34 mouse cellular contexts compared by ENCODE assay signal in genomic region chr11:78353081-78353480, GRCm38 (mm10). TPM values are rescaled to one million over a fixed set of nuclear protein-coding genes. Genes with fewer than 3 reads are reported as not detected.
A peak's percentile ranks its signal among the peaks of the same experiment; 100 is the strongest.
DNase-seq lines count a peak whose midpoint lies in the region; ATAC-seq and TF ChIP-seq lines count a peak whose summit lies in the region.
"Had no signal": no experiment of that assay in that cellular context is flagged by ENCODE, and none has a peak within 500 bp of the region (broad histone marks: within the 10 kb centered on the region; RNA-seq: fewer than 3 reads in every experiment).

No protein-coding gene starts in this region.

- 59% methylated on average over 1 of the region's 1 CpGs for WGBS in lung, postnatal 0 days
- 89% methylated on average over 1 of the region's 1 CpGs for WGBS in hindbrain, embryonic 13.5 days

- H3K9ac ChIP-seq in lung, postnatal 0 days (replicated peaks; ENCODE audit: low read depth): no peak overlapping the region
- H3K9ac ChIP-seq in CH12.LX (ENCODE audit: insufficient read depth, low read depth): no peak overlapping the region
- no peak overlapping the region for H3K9ac ChIP-seq in hindbrain, embryonic 13.5 days
- H3K9ac ChIP-seq: embryonic facial prominence, embryonic 15.5 days; limb, embryonic 13.5 days; liver, embryonic 12.5 days; stomach, embryonic 15.5 days had no signal

- in situ Hi-C loops in CH12.LX (cut with MboI; ENCODE audit: low pct_ligation_motif_present, low pct_unique_long_range_greater_than_20kb, low sequenced_read_pairs): no loop called here

- no peaks in the 10 kb centered on the region for H3K79me2 ChIP-seq in CH12.LX (replicated peaks; ENCODE audit: control insufficient read depth, extremely low read depth, insufficient read depth, poor library complexity, severe bottlenecking)

- no peak for ATAC-seq in lung, postnatal 0 days
- ATAC-seq in granulocyte monocyte progenitor cell, adult 5-6 weeks (replicated peaks; ENCODE audit: poor library complexity, severe bottlenecking): peak; percentile 66
- peak; percentile 84 for ATAC-seq in neutrophil, adult 5-6 weeks (ENCODE audit: extremely low read depth, insufficient number of reproducible peaks, low FRiP score, poor library complexity, severe bottlenecking)
- no peak for ATAC-seq in hindbrain, embryonic 13.5 days (ENCODE audit: low FRiP score)
- ATAC-seq: activated CD4-positive, CD25-positive, alpha-beta regulatory T cell, adult 4 months; forebrain, embryonic 14.5 days; liver, embryonic 12.5 days; midbrain, embryonic 16.5 days had no signal

- peak; percentile 47 for DNase-seq in lung, postnatal 36 days
- DNase-seq in lung, postnatal 0 days (ENCODE audit: low spot score): no peak
- DNase-seq in CH12.LX (ENCODE audit: extremely low read depth): peak; percentile 81
- no peak for DNase-seq in frontal cortex, postnatal 10 days (ENCODE audit: low spot score in 2 of 2)
- no peak for DNase-seq in layer of hippocampus, adult 8-10 months (ENCODE audit: low spot score in 2 of 2)
- DNase-seq: adrenal gland, postnatal 10 days; cerebellum, adult 11 months; cerebellum, postnatal 25 days; kidney, adult 11 months; kidney, postnatal 4 days; layer of hippocampus, adult 9-11 months; lung, adult 2 months; thymus, postnatal 36 days had no signal

- H3K4me3 ChIP-seq in lung, postnatal 0 days (ENCODE audit: low read depth, low read length): no peak overlapping the region
- no peak overlapping the region for H3K4me3 ChIP-seq in CH12.LX (replicated peaks in 1 of 3; ENCODE audit: low read depth in 2 of 3, low read length in 2 of 3, poor library complexity in 1 of 3)
- no peak overlapping the region for H3K4me3 ChIP-seq in hindbrain, embryonic 13.5 days
- H3K4me3 ChIP-seq: embryonic facial prominence, embryonic 15.5 days; hindbrain, embryonic 10.5 days; limb, embryonic 13.5 days; liver, embryonic 12.5 days; midbrain, embryonic 10.5 days; stomach, embryonic 15.5 days had no signal

- no peaks in the 10 kb centered on the region for H3K36me3 ChIP-seq in lung, postnatal 0 days (ENCODE audit: insufficient read depth, low read length)
- peaks cover 6 to 22% of the 10 kb centered on the region in 2 experiments for H3K36me3 ChIP-seq in CH12.LX (replicated peaks in 1 of 2; ENCODE audit: control insufficient read depth in 1 of 2, insufficient read depth in 1 of 2, low read length in 1 of 2)
- peaks cover 15% of the 10 kb centered on the region for H3K36me3 ChIP-seq in hindbrain, embryonic 13.5 days
- H3K36me3 ChIP-seq: stomach, embryonic 15.5 days had no signal

- TF ChIP-seq EP300 in lung, postnatal 0 days (IDR thresholded peaks at IDR 0.05): no peak
- TF ChIP-seq EP300 in CH12.LX (IDR thresholded peaks at IDR 0.05; ENCODE audit: low read length): no peak

- no peaks in the 10 kb centered on the region for H3K27me3 ChIP-seq in lung, postnatal 0 days (replicated peaks; ENCODE audit: insufficient read depth, low read length)
- no peaks in the 10 kb centered on the region for H3K27me3 ChIP-seq in CH12.LX (replicated peaks)
- H3K27me3 ChIP-seq in hindbrain, embryonic 13.5 days: no peaks in the 10 kb centered on the region
- H3K27me3 ChIP-seq: embryonic facial prominence, embryonic 15.5 days; limb, embryonic 13.5 days; liver, embryonic 12.5 days; stomach, embryonic 15.5 days had no signal

- H3K4me1 ChIP-seq in lung, postnatal 0 days (ENCODE audit: insufficient read depth, low read depth, low read length): peaks cover 3% of the 10 kb centered on the region
- H3K4me1 ChIP-seq in CH12.LX (ENCODE audit: control insufficient read depth in 1 of 2, insufficient read depth in 2 of 2): peaks cover 21 to 52% of the 10 kb centered on the region in 2 experiments
- H3K4me1 ChIP-seq in hindbrain, embryonic 13.5 days (replicated peaks): no peaks in the 10 kb centered on the region

- dilution Hi-C loops in CH12.LX (cut with MboI; ENCODE audit: extremely low pct_ligation_motif_present, extremely low pct_unique_long_range_greater_than_20kb, low sequenced_read_pairs): no loop called here

- no peaks in the 10 kb centered on the region for H3K9me3 ChIP-seq in lung, postnatal 0 days (ENCODE audit: low read length)
- H3K9me3 ChIP-seq in CH12.LX (replicated peaks; ENCODE audit: low read length): no peaks in the 10 kb centered on the region
- no peaks in the 10 kb centered on the region for H3K9me3 ChIP-seq in hindbrain, embryonic 13.5 days
- H3K9me3 ChIP-seq: embryonic facial prominence, embryonic 15.5 days; hindbrain, embryonic 10.5 days; limb, embryonic 13.5 days; liver, embryonic 12.5 days; midbrain, embryonic 10.5 days; stomach, embryonic 15.5 days had no signal

- H3K27ac ChIP-seq in lung, postnatal 0 days (ENCODE audit: low read length): no peak overlapping the region
- H3K27ac ChIP-seq in CH12.LX (ENCODE audit: insufficient read depth, low read depth): no peak overlapping the region
- H3K27ac ChIP-seq in hindbrain, embryonic 13.5 days: no peak overlapping the region
- H3K27ac ChIP-seq: embryonic facial prominence, embryonic 15.5 days; hindbrain, embryonic 10.5 days; limb, embryonic 13.5 days; liver, embryonic 12.5 days; midbrain, embryonic 10.5 days; stomach, embryonic 15.5 days had no signal

- no peak for TF ChIP-seq CTCF in lung, postnatal 0 days (IDR thresholded peaks at IDR 0.05)
- no peak for TF ChIP-seq CTCF in CH12.LX (conservative IDR thresholded peaks at IDR 0.05 in 1 of 2, IDR thresholded peaks at IDR 0.05 in 1 of 2; ENCODE audit: low read depth in 2 of 2, low read length in 2 of 2)

- no peak overlapping the region for H3K4me2 ChIP-seq in lung, postnatal 0 days (replicated peaks; ENCODE audit: low read depth, low read length)
- no peak overlapping the region; the same call in 1 of the 2 replicates for H3K4me2 ChIP-seq in CH12.LX (ENCODE audit: insufficient read depth, low read depth, poor library complexity, severe bottlenecking)
- no peak overlapping the region for H3K4me2 ChIP-seq in hindbrain, embryonic 13.5 days
- H3K4me2 ChIP-seq: embryonic facial prominence, embryonic 15.5 days; heart, embryonic 11.5 days; limb, embryonic 13.5 days; liver, embryonic 12.5 days; stomach, embryonic 15.5 days had no signal

- peak; percentile 68 for TF ChIP-seq POLR2A in CH12.LX (IDR thresholded peaks at IDR 0.05; ENCODE audit: low read depth, low read length)

- no peak for TF ChIP-seq RAD21 in CH12.LX (IDR thresholded peaks at IDR 0.05; ENCODE audit: low read depth, low read length)

RNA-seq across cellular contexts. Expression of gene Unc119, which starts 9.8 kb away (rescaled TPM):
- 35.6 and 37.5 TPM in 2 replicates for polyA plus RNA-seq in lung, postnatal 0 days (2015; fragmentation: Nextera tagmentation; extraction: Ambion mirVana)
- total RNA-seq in CH12.LX (2012; rRNA removed) (80.5 and 81.6 TPM in 2 replicates), CH12.LX (2014; rRNA removed) (197 and 227 TPM in 2 replicates)
- 146 and 173 TPM in 2 replicates for polyA plus RNA-seq in CH12.LX (2012; ENCODE audit: insufficient read length, low read depth)
- total RNA-seq in granulocyte monocyte progenitor cell, adult 5-6 weeks (2014; fragmentation: Nextera tagmentation): 24.0 and 41.0 TPM in 2 replicates
- total RNA-seq in granulocyte monocyte progenitor cell, adult 5-6 weeks (2017): 11.9 and 18.5 TPM in 2 replicates
- 62.9 and 76.7 TPM in 2 replicates for total RNA-seq in neutrophil, adult 5-6 weeks (2017)
- polyA plus RNA-seq in hindbrain, embryonic 13.5 days (2015; fragmentation: Nextera tagmentation; extraction: Ambion mirVana): 75.1 and 76.7 TPM in 2 replicates
- 10 to 100 TPM; 30.9 to 37.3 (median 34.9) TPM for total RNA-seq in layer of hippocampus, adult 8-10 months (2022)

RNA-seq across cellular contexts. Expression of gene Pigs, which starts 24.9 kb away (rescaled TPM):
- 47.2 and 49.2 TPM in 2 replicates for polyA plus RNA-seq in lung, postnatal 0 days (2015; fragmentation: Nextera tagmentation; extraction: Ambion mirVana)
- 51.2 and 53.1 TPM in 2 replicates for total RNA-seq in CH12.LX (2012; rRNA removed)
- total RNA-seq in CH12.LX (2014; rRNA removed): 25.7 and 26.3 TPM in 2 replicates
- 51.8 and 65.4 TPM in 2 replicates for polyA plus RNA-seq in CH12.LX (2012; ENCODE audit: insufficient read length, low read depth)
- total RNA-seq in granulocyte monocyte progenitor cell, adult 5-6 weeks (2014; fragmentation: Nextera tagmentation): 47.6 and 51.6 TPM in 2 replicates
- 13.7 and 14.9 TPM in 2 replicates for total RNA-seq in granulocyte monocyte progenitor cell, adult 5-6 weeks (2017)
- 17.2 and 21.1 TPM in 2 replicates for total RNA-seq in neutrophil, adult 5-6 weeks (2017)
- polyA plus RNA-seq in hindbrain, embryonic 13.5 days (2015; fragmentation: Nextera tagmentation; extraction: Ambion mirVana): 75.0 and 78.2 TPM in 2 replicates
- 10 to 100 TPM; 58.9 to 64.6 (median 62.2) TPM for total RNA-seq in layer of hippocampus, adult 8-10 months (2022)

RNA-seq across cellular contexts. Expression of gene Aldoc, which starts 30.3 kb away (rescaled TPM):
- 12.2 and 12.7 TPM in 2 replicates for polyA plus RNA-seq in lung, postnatal 0 days (2015; fragmentation: Nextera tagmentation; extraction: Ambion mirVana)
- 23.6 and 90.2 TPM in 2 replicates for total RNA-seq in CH12.LX (2012; rRNA removed)
- total RNA-seq in CH12.LX (2014; rRNA removed): 96.5 and 119 TPM in 2 replicates
- 20.4 and 25.0 TPM in 2 replicates for polyA plus RNA-seq in CH12.LX (2012; ENCODE audit: insufficient read length, low read depth)
- total RNA-seq in granulocyte monocyte progenitor cell, adult 5-6 weeks (2014; fragmentation: Nextera tagmentation): 0.69 and 2.8 TPM in 2 replicates
- 0.15 TPM in 1 of 2 replicates, not detected in the other for total RNA-seq in granulocyte monocyte progenitor cell, adult 5-6 weeks (2017)
- total RNA-seq in neutrophil, adult 5-6 weeks (2017): 1.7 and 2.9 TPM in 2 replicates
- polyA plus RNA-seq in hindbrain, embryonic 13.5 days (2015; fragmentation: Nextera tagmentation; extraction: Ambion mirVana): 144 and 175 TPM in 2 replicates
- 1,000 to 10,000 TPM in 1 of 4 experiments, 100 to 1,000 TPM in 3; 734 to 1,027 (median 804) TPM for total RNA-seq in layer of hippocampus, adult 8-10 months (2022)

RNA-seq across cellular contexts. Expression of gene Foxn1, which starts 33.3 kb away (rescaled TPM):
- polyA plus RNA-seq in lung, postnatal 0 days (2015; fragmentation: Nextera tagmentation; extraction: Ambion mirVana): not detected in 2 replicates
- total RNA-seq in CH12.LX (2012; rRNA removed) (not detected in 2 replicates), CH12.LX (2014; rRNA removed) (not detected in 2 replicates)
- polyA plus RNA-seq in CH12.LX (2012; ENCODE audit: insufficient read length, low read depth): not detected in 2 replicates
- total RNA-seq in granulocyte monocyte progenitor cell, adult 5-6 weeks (2014; fragmentation: Nextera tagmentation): not detected in 2 replicates
- not detected in 2 replicates for total RNA-seq in granulocyte monocyte progenitor cell, adult 5-6 weeks (2017)
- not detected in 2 replicates for total RNA-seq in neutrophil, adult 5-6 weeks (2017)
- not detected in 2 replicates for polyA plus RNA-seq in hindbrain, embryonic 13.5 days (2015; fragmentation: Nextera tagmentation; extraction: Ambion mirVana)
- total RNA-seq in layer of hippocampus, adult 8-10 months (2022): under 1 TPM in 1 of 4 experiments, not detected in 3; 0.10 TPM
- total RNA-seq: ES-E14; gastrocnemius, adult 8-10 months; left cerebral cortex, adult 18-20 months had no signal
- polyA plus RNA-seq: activated CD4-positive, CD25-positive, alpha-beta regulatory T cell, adult 4 months; forebrain, embryonic 14.5 days; frontal cortex, adult 2 months; gonadal fat pad, adult 2 months; heart, postnatal 0 days; hindbrain, embryonic 10.5 days; kidney, embryonic 16.5 days; liver, embryonic 12.5 days; midbrain, embryonic 10.5 days; midbrain, embryonic 16.5 days; neural tube, embryonic 14.5 days had no signal

RNA-seq across cellular contexts. Expression of gene Spag5, which starts 51.8 kb away (rescaled TPM):
- 1.4 and 2.5 TPM in 2 replicates for polyA plus RNA-seq in lung, postnatal 0 days (2015; fragmentation: Nextera tagmentation; extraction: Ambion mirVana)
- 57.0 and 57.2 TPM in 2 replicates for total RNA-seq in CH12.LX (2012; rRNA removed)
- 47.7 and 50.4 TPM in 2 replicates for total RNA-seq in CH12.LX (2014; rRNA removed)
- 81.8 and 92.3 TPM in 2 replicates for polyA plus RNA-seq in CH12.LX (2012; ENCODE audit: insufficient read length, low read depth)
- total RNA-seq in granulocyte monocyte progenitor cell, adult 5-6 weeks (2014; fragmentation: Nextera tagmentation): 11.9 and 25.4 TPM in 2 replicates
- total RNA-seq in granulocyte monocyte progenitor cell, adult 5-6 weeks (2017): 50.8 and 57.7 TPM in 2 replicates
- 0.37 and 0.93 TPM in 2 replicates for total RNA-seq in neutrophil, adult 5-6 weeks (2017)
- polyA plus RNA-seq in hindbrain, embryonic 13.5 days (2015; fragmentation: Nextera tagmentation; extraction: Ambion mirVana): 9.9 and 10.2 TPM in 2 replicates
- total RNA-seq in layer of hippocampus, adult 8-10 months (2022): 1 to 10 TPM; 5.8 to 9.4 (median 7.1) TPM

Comparison
In these comparisons a context has a peak if more than half of its experiments do, and no peak if none do; other contexts are left out.
1. DNase-seq: peak in lung, postnatal 36 days (single experiment) and CH12.LX (single experiment); none in lung, postnatal 0 days (single experiment), frontal cortex, postnatal 10 days (0 of 2) and layer of hippocampus, adult 8-10 months (0 of 2).
2. ATAC-seq: peak in granulocyte monocyte progenitor cell, adult 5-6 weeks (single experiment) and neutrophil, adult 5-6 weeks (single experiment); none in lung, postnatal 0 days (single experiment) and hindbrain, embryonic 13.5 days (single experiment).